In genomic region chr19:6621023-6621422, GRCm38 (mm10) we compare ENCODE assay signal across 23 mouse cellular contexts.
DNase-seq lines count a peak whose midpoint lies in the region; ATAC-seq and TF ChIP-seq lines count a peak whose summit lies in the region.
"Had no signal": no experiment of that assay in that cellular context is flagged by ENCODE, and none has a peak within 500 bp of the region (broad histone marks: within the 10 kb centered on the region; RNA-seq: fewer than 3 reads in every experiment).

No protein-coding gene starts in this region.

- intact Hi-C loops in heart, postnatal 10 days (cut with DNase I), result no loop called here

- TF ChIP-seq CTCF in cerebellum, adult 2 months (IDR thresholded peaks at IDR 0.05; ENCODE audit: borderline replicate concordance, insufficient read depth, low read depth, low read length), result no peak

- TF ChIP-seq POLR2A in cerebellum, adult 2 months (IDR thresholded peaks at IDR 0.05; ENCODE audit: borderline replicate concordance, insufficient read depth, low read length), result no peak

- no peak overlapping the region for H3K4me3 ChIP-seq in cerebellum, adult 2 months (replicated peaks; ENCODE audit: insufficient read depth, low read depth, low read length)
- H3K4me3 ChIP-seq: embryonic facial prominence, embryonic 12.5 days; embryonic facial prominence, embryonic 15.5 days; gastrocnemius, adult 2 months; hindbrain, embryonic 10.5 days; hindbrain, embryonic 13.5 days had no signal

- no peak overlapping the region for H3K27ac ChIP-seq in cerebellum, adult 2 months (ENCODE audit: insufficient read depth, low read length)
- H3K27ac ChIP-seq: embryonic facial prominence, embryonic 12.5 days; embryonic facial prominence, embryonic 15.5 days; gastrocnemius, adult 2 months; hindbrain, embryonic 10.5 days; hindbrain, embryonic 13.5 days had no signal

- no peak for ATAC-seq in cerebellum, adult (ENCODE audit: insufficient number of reproducible peaks, low FRiP score, low TSS enrichment)
- ATAC-seq: CD4-positive, CD25-positive, alpha-beta regulatory T cell, adult 4 months; forebrain, embryonic 14.5 days; forebrain, postnatal 0 days; hindbrain, embryonic 16.5 days; inflammation-experienced regulatory T-cells, adult 6 months; intestine, postnatal 0 days had no signal

- WGBS in cerebellum, adult 2 months, result 51% methylated on average over 6 of the region's 6 CpGs

- H3K27me3 ChIP-seq in cerebellum, adult 2 months (ENCODE audit: control insufficient read depth, insufficient read depth, low read length), result no peaks in the 10 kb centered on the region
- H3K27me3 ChIP-seq: embryonic facial prominence, embryonic 12.5 days; embryonic facial prominence, embryonic 15.5 days had no signal

- peak; percentile 46 to 56 for DNase-seq in cerebellum, adult 2 months
- peak; percentile 58 to 62 for DNase-seq in cerebellum, postnatal 10 days
- peak; percentile 26 to 37 for DNase-seq in cerebellum, postnatal 36 days
- no peak for DNase-seq in heart, postnatal 10 days
- no peak for DNase-seq in urinary bladder, postnatal 25 days (ENCODE audit: low spot score)
- DNase-seq: adrenal gland, adult 2 months; adrenal gland, postnatal 14 days; forebrain, postnatal 0 days; gastrocnemius, adult 2 months; gastrocnemius, postnatal 14 days; heart, adult 11 months; heart, postnatal 36 days; kidney, adult 2 months had no signal

- H3K4me1 ChIP-seq in cerebellum, adult 2 months (ENCODE audit: control insufficient read depth, insufficient read depth, low read length), result peaks cover 15% of the 10 kb centered on the region; the same call in 1 of the 2 replicates
- H3K4me1 ChIP-seq: embryonic facial prominence, embryonic 12.5 days; embryonic facial prominence, embryonic 15.5 days; hindbrain, embryonic 10.5 days; hindbrain, embryonic 13.5 days had no signal

Comparison
In these comparisons a context has a peak if more than half of its experiments do, and no peak if none do; other contexts are left out.
1. DNase-seq: peak in cerebellum, adult 2 months (2 of 2), cerebellum, postnatal 10 days (2 of 2) and cerebellum, postnatal 36 days (2 of 2); none in heart, postnatal 10 days (0 of 2) and urinary bladder, postnatal 25 days (single experiment).